Mouse (Mus musculus): Measurements from ENCODE around the gene Cmtm2b. TPM values are rescaled to one million over a fixed set of nuclear protein-coding genes. Genes with fewer than 3 reads are reported as not detected.

The Cmtm2b gene
- polyA plus RNA-seq, 1 experiment from 2014 or later = not detected

DNA sequence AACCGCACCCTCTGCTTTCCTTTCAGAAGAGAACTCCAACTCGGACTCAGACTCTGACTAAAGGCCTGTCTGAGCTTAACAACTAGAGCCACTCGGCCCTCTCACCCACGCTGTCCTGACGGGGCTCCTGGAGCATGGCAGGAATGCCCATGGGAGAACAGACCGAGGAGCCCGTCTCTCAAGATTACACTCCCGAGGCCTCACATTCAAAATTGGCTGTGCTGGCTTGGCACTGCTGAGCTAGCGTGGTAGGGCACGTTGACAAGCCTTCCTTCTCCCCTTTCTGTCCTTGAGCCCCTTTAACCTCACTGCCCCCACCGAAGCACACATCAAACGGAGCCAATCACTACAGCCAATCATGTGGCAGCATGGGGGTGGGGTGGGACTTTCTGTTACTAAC lies 24.7 kb downstream of the Cmtm2b start:
- no peak overlapping the region for H3K9ac ChIP-seq
- H3K27ac ChIP-seq = no peak overlapping the region
- ATAC-seq (ENCODE audit: low FRiP score) = no peak
- peaks cover under 1% of the 10 kb centered on the region for H3K4me1 ChIP-seq (replicated peaks)
- no peaks in the 10 kb centered on the region for H3K27me3 ChIP-seq
- no peak overlapping the region for H3K4me2 ChIP-seq
- 57% methylated on average over 12 of the region's 12 CpGs for WGBS
- H3K9me3 ChIP-seq = no peaks in the 10 kb centered on the region
- peaks cover 3% of the 10 kb centered on the region for H3K36me3 ChIP-seq
- H3K4me3 ChIP-seq = no peak overlapping the region

DNA sequence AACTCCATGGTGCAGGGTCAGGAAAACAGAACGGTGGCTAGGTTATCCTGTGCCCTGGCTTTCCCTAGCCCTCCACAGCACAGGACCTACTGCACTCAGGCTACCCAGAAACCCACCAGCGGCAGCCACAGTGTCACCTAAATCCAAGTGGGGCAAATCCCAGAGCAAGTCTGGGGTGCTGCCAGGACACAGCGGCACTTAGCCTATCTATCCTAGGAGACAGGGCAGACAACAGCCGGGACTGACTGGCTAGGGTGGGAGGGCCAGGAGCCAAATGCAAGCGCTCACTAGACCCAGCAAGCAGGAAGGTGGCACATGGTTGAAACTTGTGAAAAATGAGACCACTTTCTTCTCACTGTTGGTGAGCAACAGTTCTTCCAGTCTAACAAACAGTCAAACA lies 26.9 kb downstream of the Cmtm2b start:
- peaks cover 3% of the 10 kb centered on the region; the same call in 1 of the 2 replicates for H3K4me1 ChIP-seq (replicated peaks)
- 85% methylated on average over 5 of the region's 5 CpGs for WGBS
- no peak overlapping the region for H3K9ac ChIP-seq
- H3K4me3 ChIP-seq = no peak overlapping the region
- ATAC-seq (ENCODE audit: low FRiP score) = no peak
- H3K36me3 ChIP-seq = peaks cover 5% of the 10 kb centered on the region
- no peaks in the 10 kb centered on the region for H3K27me3 ChIP-seq
- no peak overlapping the region for H3K27ac ChIP-seq
- no peak overlapping the region for H3K4me2 ChIP-seq
- H3K9me3 ChIP-seq = no peaks in the 10 kb centered on the region

DNA sequence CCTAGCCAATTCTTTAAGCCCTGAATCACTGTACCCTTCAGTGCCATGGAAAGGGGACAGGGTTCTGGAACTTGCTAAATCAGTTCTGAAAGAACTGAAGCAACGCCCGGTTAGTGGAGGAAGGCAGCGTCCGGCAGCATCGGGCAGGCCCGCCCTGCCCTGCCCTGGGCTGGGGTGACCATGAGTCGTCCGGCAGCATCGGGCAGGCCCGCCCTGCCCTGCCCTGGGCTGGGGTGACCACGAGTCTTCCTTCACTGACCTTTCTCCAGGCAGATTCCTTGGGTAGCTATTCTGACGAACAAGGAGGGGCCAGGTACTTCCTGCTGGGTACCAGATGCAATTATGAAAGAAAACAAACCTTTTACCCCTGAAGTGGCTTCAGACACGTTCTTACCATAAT lies 28.0 kb downstream of the Cmtm2b start:
- peaks cover 16% of the 10 kb centered on the region for H3K36me3 ChIP-seq
- H3K27ac ChIP-seq = no peak overlapping the region
- H3K4me3 ChIP-seq = no peak overlapping the region
- H3K9me3 ChIP-seq = no peaks in the 10 kb centered on the region
- H3K27me3 ChIP-seq = no peaks in the 10 kb centered on the region
- H3K4me2 ChIP-seq = no peak overlapping the region
- WGBS = 83% methylated on average over 13 of the region's 13 CpGs
- no peak overlapping the region for H3K9ac ChIP-seq
- peaks cover 3% of the 10 kb centered on the region; the same call in 1 of the 2 replicates for H3K4me1 ChIP-seq (replicated peaks)
- no peak for ATAC-seq (ENCODE audit: low FRiP score)

DNA sequence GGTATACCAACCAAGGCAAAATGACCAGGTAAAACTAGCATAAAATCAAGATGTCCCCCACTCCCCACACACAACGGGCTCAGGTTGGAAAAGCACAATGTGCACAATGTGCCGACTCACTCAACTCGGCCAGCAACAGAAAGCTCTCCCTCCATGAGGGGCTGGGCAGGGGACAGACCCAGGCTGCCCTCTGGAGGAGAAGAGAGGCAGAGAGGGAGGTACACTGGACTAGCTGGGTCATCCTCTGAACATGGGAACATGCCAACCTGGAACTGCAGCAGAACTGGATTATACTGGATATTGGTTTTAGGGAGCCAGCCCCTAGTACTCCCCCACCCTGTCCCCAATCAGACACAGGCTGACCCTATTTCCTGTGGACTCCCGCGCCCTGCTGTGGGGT lies 31.2 kb downstream of the Cmtm2b start:
- H3K4me3 ChIP-seq = no peak overlapping the region
- H3K27ac ChIP-seq = no peak overlapping the region
- H3K9me3 ChIP-seq = no peaks in the 10 kb centered on the region
- 61% methylated on average over 5 of the region's 5 CpGs for WGBS
- no peak overlapping the region for H3K9ac ChIP-seq
- peaks cover 3% of the 10 kb centered on the region; the same call in 1 of the 2 replicates for H3K4me1 ChIP-seq (replicated peaks)
- H3K36me3 ChIP-seq = peaks cover 20% of the 10 kb centered on the region
- no peak for ATAC-seq (ENCODE audit: low FRiP score)
- no peak overlapping the region for H3K4me2 ChIP-seq
- H3K27me3 ChIP-seq = no peaks in the 10 kb centered on the region

DNA sequence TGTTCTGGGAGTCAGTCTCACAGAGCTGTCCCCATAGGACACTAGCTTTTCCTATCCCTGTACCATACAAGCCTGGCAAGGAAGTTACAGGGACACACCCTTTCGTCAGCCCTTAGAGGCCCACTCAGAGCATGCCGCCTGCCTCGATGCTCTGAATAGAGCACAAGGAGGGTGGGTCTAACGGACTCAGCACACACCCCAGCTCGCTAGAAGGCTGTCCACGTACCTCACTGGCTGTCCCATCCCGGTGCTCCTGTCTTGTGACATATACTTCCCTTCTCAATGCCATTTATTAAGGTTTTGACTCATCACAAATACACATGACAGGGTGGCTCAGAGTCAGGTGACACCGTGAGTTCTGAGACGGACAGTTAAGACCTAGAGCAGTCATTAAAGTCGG lies 32.5 kb downstream of the Cmtm2b start:
- 93% methylated on average over 10 of the region's 10 CpGs for WGBS
- Histone ChIP-seq H3K4me3 (no peak overlapping the region), H3K9me3 (no peaks in the 10 kb centered on the region), H3K4me1 (replicated peaks) (peaks cover 7% of the 10 kb centered on the region), H3K4me2 (no peak overlapping the region), H3K27ac (no peak overlapping the region), H3K36me3 (peaks cover 20% of the 10 kb centered on the region), H3K9ac (no peak overlapping the region), H3K27me3 (no peaks in the 10 kb centered on the region)
- ATAC-seq (ENCODE audit: low FRiP score) = no peak

DNA sequence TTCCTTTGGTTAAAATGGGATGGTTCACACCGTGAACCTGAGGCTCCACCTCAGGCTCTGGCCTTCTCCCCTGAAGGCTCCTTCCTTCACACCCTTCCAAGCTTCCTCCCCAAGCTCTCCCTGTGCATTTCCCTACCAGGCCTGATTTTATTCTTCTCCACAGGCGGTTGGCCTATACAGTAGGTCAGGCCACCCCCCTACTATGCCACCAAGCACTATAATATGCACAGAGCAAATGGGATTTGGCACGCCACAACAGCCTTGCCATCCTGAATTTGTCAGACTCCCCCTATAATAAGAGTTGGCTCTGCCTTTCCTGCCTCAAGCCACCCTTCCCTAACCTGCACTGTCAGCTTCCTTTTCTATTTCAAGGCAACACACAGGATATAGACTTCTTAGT lies 36.6 kb downstream of the Cmtm2b start:
- Histone ChIP-seq H3K9ac (no peak overlapping the region), H3K36me3 (peaks cover 17% of the 10 kb centered on the region), H3K9me3 (no peaks in the 10 kb centered on the region), H3K4me3 (no peak overlapping the region), H3K4me1 (replicated peaks) (peaks cover 13% of the 10 kb centered on the region), H3K4me2 (no peak overlapping the region), H3K27me3 (no peaks in the 10 kb centered on the region), H3K27ac (no peak overlapping the region)
- no peak for ATAC-seq (ENCODE audit: low FRiP score)
- 76% methylated on average over 3 of the region's 3 CpGs for WGBS

DNA sequence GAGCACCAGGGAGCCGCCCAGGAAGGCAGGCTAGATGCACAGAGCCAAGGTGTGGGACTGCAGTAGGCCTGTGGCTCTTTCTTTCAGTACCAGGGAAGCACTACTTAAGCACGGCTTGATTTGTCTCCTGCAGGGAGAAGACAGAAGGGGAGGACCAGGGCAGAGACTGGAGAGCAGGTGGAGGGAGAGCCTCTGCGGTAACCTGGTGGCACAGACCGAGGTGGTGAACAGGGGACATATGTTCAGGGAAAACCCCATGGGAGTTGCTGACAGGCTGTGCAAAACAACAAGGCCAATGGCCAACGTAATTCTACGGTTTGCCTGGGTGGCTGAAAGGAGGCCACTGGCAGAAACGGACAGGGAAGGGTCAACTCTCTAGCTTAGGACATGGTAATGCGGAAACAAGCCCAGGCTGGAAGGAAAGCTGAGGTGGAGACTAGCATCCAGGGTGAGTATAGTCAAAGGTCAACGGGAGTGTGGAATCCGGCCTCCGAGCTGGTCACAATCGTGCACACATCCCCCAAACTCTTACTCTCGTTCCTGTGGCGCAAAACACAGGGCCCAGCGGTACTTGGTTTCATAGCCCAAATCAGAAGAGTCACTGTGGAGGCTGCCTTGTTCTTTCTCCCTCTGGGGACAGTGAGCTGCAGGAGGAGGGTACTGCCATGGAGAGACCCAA lies 37.9 kb downstream of the Cmtm2b start:
- peaks cover 13% of the 10 kb centered on the region for H3K4me1 ChIP-seq (replicated peaks)
- H3K36me3 ChIP-seq = peaks cover 5% of the 10 kb centered on the region
- H3K4me2 ChIP-seq = no peak overlapping the region
- ATAC-seq (ENCODE audit: low FRiP score) = no peak
- 0 out of 2 replicates have a peak overlapping the region, but pooled peaks have one; percentile 8 for H3K27ac ChIP-seq
- no peak overlapping the region for H3K9ac ChIP-seq
- H3K4me3 ChIP-seq = no peak overlapping the region
- no peaks in the 10 kb centered on the region for H3K27me3 ChIP-seq
- WGBS = 61% methylated on average over 15 of the region's 15 CpGs
- no peaks in the 10 kb centered on the region for H3K9me3 ChIP-seq

DNA sequence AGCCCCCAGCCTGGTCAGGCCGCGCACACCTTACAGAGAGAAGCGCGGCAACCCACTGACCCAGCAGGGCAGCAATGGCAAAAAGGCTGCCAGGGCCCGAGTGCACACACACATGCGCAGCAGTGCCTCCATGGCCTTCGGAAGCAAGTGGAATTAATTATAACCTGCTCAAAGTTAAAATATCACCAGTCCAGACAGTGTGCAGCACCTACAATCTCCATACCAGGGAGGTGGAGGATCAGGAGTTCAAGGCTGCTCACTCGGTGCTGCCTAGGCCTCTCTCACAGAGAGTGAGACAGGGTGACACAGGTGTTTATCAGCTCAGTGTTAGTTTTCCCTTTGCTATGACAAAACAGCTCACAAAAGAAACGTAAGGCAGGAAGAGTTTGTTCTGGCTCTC lies 43.7 kb downstream of the Cmtm2b start:
- no peak for ATAC-seq (ENCODE audit: low FRiP score)
- 93% methylated on average over 9 of the region's 9 CpGs for WGBS

DNA sequence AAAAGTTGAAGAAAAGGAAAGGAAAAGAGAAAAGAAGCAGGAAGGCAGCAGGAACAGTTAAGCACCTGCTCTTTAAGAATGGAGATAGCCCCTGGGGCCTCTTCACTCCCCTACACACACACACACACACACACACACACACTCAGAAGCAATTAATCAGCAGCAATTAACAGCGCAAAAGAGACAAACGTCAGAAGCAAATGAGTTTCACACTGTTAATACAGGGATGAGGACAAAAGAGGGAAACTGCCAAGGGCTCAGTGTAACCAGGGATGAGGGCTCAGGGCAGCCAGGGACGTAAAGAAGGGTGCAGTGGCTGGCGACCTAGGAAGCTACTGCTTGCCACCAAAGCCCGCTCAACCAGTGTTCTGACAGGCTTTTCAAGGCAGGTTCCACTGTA lies 45.4 kb downstream of the Cmtm2b start:
- Histone ChIP-seq H3K36me3 (no peaks in the 10 kb centered on the region), H3K27ac (peak overlapping the region; percentile 37; the same call in 1 of the 2 replicates), H3K4me2 (0 out of 2 replicates have a peak overlapping the region, but pooled peaks have one; percentile 3), H3K4me1 (replicated peaks) (peaks cover 28% of the 10 kb centered on the region), H3K9ac (peak overlapping the region; percentile 6; the same call in 1 of the 2 replicates), H3K27me3 (no peaks in the 10 kb centered on the region), H3K4me3 (no peak overlapping the region), H3K9me3 (no peaks in the 10 kb centered on the region)
- whole genome bisulfite sequencing = 29% methylated on average over 5 of the region's 5 CpGs
- peak; percentile 59 for ATAC-seq (ENCODE audit: low FRiP score)

More for the DNA sequence above, 43.7 kb downstream of the Cmtm2b start:
- Histone ChIP-seq H3K4me3 (no peak overlapping the region), H3K27ac (no peak overlapping the region), H3K9me3 (no peaks in the 10 kb centered on the region), H3K36me3 (no peaks in the 10 kb centered on the region; the same call in 1 of the 2 replicates), H3K27me3 (no peaks in the 10 kb centered on the region), H3K9ac (no peak overlapping the region), H3K4me2 (no peak overlapping the region), H3K4me1 (replicated peaks) (peaks cover 28% of the 10 kb centered on the region)

DNA sequence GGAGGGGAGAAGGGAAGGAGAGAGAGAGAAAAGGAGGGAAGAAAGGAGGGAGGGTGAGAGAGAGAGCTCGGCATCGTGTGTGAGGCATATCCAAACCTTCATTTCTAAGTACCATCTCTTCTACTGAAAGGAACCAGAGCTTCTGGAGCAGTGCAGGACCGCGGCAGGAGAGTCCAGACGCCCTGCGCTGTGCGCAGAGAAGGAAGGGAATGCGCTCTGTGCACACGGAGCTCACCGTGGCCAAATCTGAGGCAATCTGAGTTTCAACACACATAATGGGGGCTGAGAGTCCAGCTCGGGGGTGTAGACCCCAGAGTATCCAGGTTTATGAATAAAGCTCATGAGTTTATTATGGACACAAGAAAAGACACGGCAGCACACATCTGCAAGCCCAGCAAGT lies 47.6 kb downstream of the Cmtm2b start:
- Histone ChIP-seq H3K9me3 (no peaks in the 10 kb centered on the region), H3K4me2 (no peak overlapping the region), H3K4me1 (replicated peaks) (peaks cover 34% of the 10 kb centered on the region), H3K4me3 (no peak overlapping the region), H3K36me3 (no peaks in the 10 kb centered on the region), H3K9ac (no peak overlapping the region), H3K27me3 (no peaks in the 10 kb centered on the region), H3K27ac (no peak overlapping the region)
- ATAC-seq (ENCODE audit: low FRiP score) = no peak
- WGBS = 81% methylated on average over 12 of the region's 12 CpGs

DNA sequence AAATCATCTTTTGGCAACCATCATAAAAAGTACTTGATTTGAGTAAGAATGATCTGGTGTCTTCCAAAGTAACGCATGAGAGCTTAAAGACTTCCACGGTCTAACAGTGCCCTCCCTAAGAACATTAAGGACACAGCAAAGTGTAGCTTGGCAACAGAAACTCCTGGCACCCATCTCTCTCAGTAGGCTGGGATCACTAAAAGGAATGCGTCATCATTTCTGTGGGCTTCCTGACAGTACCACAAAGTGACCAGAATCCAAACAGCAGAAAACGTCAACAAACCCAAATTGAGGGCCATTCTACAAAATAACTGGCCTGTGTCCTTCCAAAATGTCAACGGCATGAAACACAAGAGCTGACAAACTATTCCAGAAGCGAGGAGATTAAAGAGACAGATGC lies 48.0 kb downstream of the Cmtm2b start:
- WGBS = 70% methylated on average over 6 of the region's 6 CpGs
- ATAC-seq (ENCODE audit: low FRiP score) = no peak

DNA sequence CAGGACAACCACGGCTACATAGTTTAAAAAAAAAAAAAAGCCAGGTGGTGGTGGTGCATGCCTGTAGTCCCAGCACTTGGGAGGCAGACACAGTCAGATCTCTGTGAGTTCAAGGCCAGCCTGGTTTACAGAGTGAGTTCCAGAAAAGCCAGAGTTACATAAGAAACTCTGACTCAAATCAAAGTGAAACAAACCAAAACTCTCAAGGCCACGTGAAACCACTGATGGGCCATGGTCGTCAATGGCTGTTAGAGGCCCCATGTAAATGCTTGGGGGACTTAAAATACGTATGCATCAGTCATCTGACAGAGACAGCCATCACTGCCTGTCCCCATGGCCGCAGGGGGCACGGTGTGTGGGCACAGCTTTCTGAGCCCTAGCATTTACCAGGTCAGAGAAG lies 49.1 kb downstream of the Cmtm2b start:
- Histone ChIP-seq H3K4me1 (replicated peaks) (peaks cover 48% of the 10 kb centered on the region), H3K9me3 (no peaks in the 10 kb centered on the region), H3K4me3 (no peak overlapping the region), H3K4me2 (no peak overlapping the region), H3K9ac (no peak overlapping the region), H3K27ac (no peak overlapping the region), H3K36me3 (no peaks in the 10 kb centered on the region), H3K27me3 (no peaks in the 10 kb centered on the region)
- WGBS = 81% methylated on average over 6 of the region's 6 CpGs
- ATAC-seq (ENCODE audit: low FRiP score) = no peak

More for the DNA sequence above, 48.0 kb downstream of the Cmtm2b start:
- H3K9ac ChIP-seq = no peak overlapping the region
- H3K36me3 ChIP-seq = no peaks in the 10 kb centered on the region
- no peaks in the 10 kb centered on the region for H3K9me3 ChIP-seq
- no peak overlapping the region for H3K4me2 ChIP-seq
- H3K27ac ChIP-seq = no peak overlapping the region
- H3K27me3 ChIP-seq = no peaks in the 10 kb centered on the region
- no peak overlapping the region for H3K4me3 ChIP-seq
- H3K4me1 ChIP-seq (replicated peaks) = peaks cover 38% of the 10 kb centered on the region

DNA sequence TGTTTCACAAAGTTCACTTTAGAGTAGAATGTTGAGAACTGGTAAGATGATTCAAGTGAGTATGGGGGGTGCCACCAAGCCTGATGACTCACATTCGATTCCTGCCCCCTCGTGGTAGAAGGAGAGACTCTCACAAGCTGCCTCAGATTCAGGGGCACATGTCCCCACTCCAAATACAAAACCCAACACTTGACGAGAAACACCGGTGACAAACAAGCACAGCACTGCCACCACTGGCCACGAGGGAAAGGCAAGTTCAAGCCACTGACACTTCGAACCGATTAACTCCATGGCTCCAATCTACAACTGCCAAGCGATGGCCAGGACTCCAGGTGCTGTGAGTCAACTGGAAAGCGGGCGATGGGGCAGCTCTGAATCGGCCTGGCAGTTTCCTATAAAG lies 51.7 kb downstream of the Cmtm2b start:
- Histone ChIP-seq H3K9me3 (no peaks in the 10 kb centered on the region), H3K4me3 (no peak overlapping the region), H3K36me3 (no peaks in the 10 kb centered on the region), H3K4me2 (no peak overlapping the region), H3K9ac (no peak overlapping the region), H3K4me1 (replicated peaks) (peaks cover 37% of the 10 kb centered on the region), H3K27ac (no peak overlapping the region), H3K27me3 (no peaks in the 10 kb centered on the region)
- ATAC-seq (ENCODE audit: low FRiP score) = no peak
- WGBS = 83% methylated on average over 11 of the region's 11 CpGs
